Mouse (Mus musculus) frontal cortex, postnatal 10 days (tissue): Measurements from ENCODE around the gene Ucp2.

Source experiments
- DNase-seq, 2 experiments: peaks; one replicate each; pipeline ENCODE4 v3.0.0; 2022; ENCODE audit warnings: low spot score in 2 of 2, mixed read lengths in 1 of 2

The Ucp2 gene

DNA sequence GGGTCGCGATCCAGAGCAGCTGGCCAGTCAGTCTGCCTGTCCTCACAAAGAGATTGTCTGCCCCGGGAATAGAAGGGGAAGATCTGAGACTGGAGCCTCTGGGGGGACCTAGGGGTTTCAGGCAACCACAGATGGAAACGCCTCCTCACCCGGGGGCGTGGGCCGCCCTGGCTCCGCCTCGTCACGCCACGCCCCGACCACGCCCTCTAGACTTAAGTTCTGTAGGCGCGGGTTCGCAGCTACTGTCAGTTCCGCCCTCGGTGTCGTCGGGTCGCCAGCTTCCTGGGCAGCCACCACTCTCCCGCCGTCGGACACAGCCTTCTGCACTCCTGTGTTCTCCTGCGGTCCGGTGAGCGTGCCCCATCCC is at the start of gene Ucp2:
Gene Ucp2 (plus strand): TSS at position 221 of the 367 bp plus-strand sequence.
- DNase-seq: peak; percentile 57 to 67

- no peak for DNase-seq
Observed at GRCm38 (mm10) chr7:100443728-100444127, 49.4 kb upstream of the Ucp2 start.

DNA sequence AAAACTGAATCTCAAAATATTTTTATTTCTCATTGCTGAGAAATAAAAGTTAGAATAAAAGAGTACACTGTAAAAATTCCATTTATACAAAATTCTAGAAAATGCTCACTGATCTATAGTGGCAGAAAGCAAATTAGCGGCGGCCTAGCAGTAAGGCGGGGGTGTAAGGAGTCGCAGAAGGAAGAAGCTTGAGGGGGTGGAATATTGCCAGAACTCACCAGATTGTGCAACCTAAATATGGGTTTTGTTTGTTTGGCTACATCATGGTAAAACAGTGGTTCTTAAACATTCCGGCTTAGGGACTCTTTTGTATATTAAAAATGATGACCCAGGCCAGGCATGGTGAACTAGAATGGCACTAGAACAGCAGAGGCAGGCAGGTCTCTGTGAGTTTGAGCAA is 46.9 kb upstream of the Ucp2 start:
- no peak for DNase-seq

DNA sequence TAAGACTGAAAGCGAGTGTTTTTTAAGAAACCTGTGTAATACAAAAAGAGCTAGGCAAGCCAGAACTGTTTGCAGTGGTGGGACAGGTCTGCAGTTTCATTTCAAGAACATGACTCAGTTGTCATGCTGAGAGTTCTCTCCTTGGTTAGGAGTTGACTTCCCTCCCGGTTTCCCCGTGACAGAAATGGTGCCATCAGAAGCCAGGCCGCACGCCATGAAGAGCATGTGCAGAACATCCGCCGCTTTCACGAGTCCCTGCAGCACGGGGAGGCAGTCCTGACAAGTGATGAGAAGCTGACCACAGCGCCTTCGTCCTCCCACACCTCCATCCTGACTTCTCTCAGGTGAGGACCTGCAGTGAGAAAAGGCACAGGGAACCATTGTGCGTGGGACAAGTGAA is 44.6 kb upstream of the Ucp2 start:
- no peak for DNase-seq

- no peak for DNase-seq
Observed at GRCm38 (mm10) chr7:100448985-100449384, 44.2 kb upstream of the Ucp2 start.

DNA sequence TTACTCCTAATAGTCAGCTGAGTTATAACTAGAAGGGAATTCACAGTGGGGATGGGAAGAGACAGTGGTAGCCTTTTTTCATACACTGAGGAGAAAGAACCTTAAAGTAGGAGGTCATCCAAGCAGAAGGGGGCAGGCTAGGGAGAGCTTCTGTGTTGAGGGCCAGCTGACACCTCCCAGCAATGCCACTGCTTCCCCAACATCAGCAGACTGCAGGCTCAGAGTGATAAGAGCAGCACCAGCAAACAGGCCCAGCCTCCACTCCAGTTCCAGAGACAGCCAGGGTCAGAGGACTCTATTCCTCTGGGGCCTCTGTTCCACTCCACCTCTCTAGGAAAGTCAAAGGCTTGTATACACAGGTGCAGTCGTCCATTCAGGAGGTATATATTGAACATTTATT is 35.0 kb upstream of the Ucp2 start:
- DNase-seq: no peak

- no peak for DNase-seq
Observed at GRCm38 (mm10) chr7:100459862-100460261, 33.3 kb upstream of the Ucp2 start.

DNA sequence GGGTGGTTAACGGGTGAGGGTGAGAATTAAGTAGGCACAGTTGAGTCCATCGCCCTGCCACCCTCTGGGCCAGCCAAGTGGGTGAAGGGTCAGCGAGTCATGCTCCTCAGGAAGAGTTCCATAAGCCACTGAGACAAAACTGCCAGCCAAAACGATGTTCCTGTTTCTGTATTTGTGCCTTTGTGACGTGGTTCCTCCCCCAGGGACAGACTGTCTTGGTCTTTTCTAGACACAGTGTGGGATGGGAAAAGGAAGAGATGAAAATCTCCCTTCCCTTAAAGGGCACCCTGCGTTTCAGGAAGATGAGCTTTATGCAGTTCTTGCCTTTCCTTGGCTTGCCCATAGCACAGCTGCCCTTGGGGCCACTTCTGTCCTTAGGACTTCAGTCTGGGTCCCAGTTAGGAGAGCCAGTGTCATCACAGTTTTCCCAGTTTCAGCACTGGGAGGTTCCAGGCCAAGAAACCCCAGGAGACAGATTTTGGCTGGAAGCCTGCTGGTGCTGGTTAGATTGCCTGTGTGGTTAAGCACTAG is 31.5 kb upstream of the Ucp2 start:
- DNase-seq: peak; percentile 32 to 70

GRCm38 (mm10) chr7:100463194-100463593 is 29.9 kb upstream of the Ucp2 start:
- DNase-seq: no peak

DNA sequence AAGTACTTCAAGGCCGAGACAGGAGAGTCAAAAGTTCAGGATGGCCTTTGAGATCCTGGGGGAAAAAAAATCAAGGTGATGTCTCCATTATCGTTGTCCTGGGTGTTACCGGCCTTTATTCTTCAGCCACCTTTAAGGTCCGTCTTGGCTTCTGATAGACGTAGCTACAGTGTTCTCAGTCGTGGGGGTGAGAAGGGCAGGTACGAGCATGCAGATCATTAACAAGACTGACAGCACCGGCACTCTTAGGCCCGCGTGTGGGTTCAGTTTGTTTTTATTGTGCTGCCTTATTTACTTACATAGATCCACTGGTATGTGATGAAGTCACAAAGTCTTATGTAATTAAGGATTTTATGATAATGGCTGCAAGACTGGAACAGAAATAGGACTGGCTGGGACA is 29.4 kb upstream of the Ucp2 start:
- DNase-seq: no peak

DNA sequence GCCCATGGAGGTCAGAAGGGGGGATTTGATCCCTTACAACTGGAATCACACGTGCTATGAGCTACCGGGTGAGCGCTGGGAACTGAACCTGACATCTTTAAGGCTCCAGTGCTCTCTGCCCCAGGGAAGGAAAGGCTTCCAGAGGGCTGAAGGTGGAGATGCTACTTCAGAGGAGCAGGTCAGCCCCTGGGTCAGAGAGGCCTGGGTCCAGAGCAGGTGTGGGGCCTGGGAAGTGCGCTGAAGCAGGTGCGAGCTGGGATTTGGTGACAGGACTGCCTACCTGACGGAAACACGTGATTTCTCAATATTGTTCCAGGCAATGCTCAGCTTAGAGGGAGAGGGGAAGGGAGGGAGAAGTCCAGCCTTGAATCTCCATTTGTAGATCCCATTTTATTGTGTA is 28.9 kb upstream of the Ucp2 start:
- DNase-seq: no peak

- no peak for DNase-seq
Observed at GRCm38 (mm10) chr7:100465248-100465647, 27.9 kb upstream of the Ucp2 start.

DNA sequence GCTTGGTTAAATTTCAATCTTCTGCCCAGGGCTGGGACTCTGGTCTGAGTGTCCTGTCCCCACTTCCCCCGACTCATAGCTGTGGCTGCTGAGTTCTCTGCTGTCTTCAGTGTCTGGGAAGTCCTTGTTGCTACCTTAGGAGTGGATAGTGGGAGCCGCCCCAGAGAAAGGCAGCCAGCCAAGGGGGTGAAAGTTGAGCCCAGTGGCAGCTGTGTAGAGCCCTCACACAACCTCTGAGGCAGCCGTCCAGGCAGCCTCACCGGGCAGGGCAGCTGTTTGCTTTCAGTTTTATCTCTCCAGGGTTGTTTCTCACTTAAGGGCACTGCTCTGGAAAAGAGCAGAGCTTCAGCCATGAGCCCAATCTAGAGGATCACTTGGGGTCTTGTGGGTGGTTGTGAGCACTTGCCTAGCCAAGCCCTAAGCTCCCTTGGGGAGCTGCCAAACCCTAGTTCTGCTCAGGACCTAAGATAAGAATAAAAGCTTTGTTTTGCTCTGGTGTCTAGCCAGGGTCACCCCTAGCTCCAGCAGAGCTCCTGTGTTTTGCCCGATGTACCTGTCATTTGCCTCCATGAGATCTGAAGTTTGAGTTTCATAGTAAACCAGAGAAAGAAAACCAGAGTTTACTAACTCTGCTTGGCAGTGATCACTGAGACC is 27.4 kb upstream of the Ucp2 start:
- DNase-seq: peak in 1 of 2 experiments; percentile 31

- DNase-seq: no peak
Observed at GRCm38 (mm10) chr7:100466781-100467510, 26.2 kb upstream of the Ucp2 start.

GRCm38 (mm10) chr7:100468761-100469160 is 24.4 kb upstream of the Ucp2 start:
- DNase-seq: no peak

DNA sequence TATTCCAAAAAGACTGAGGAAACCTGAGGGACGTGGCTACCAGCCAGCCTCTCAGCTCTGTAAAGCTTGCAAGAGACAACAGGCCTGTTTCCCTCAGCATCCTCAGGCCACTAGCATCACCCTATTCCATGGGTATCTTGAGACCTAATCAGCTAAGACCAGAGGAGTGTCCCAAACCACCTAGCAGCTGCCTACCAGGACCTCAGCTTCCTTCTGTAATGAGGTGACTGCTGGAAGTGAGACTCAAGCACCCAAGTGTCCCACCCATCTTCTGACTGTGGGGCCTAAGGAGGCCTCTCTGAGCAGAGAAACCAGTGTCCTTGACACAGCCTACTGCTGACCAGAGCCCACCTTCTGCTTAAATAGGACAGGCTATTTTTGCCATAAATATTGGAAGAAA is 23.6 kb upstream of the Ucp2 start:
- DNase-seq: no peak

- no peak for DNase-seq
Observed at GRCm38 (mm10) chr7:100470796-100471406, 22.2 kb upstream of the Ucp2 start.

GRCm38 (mm10) chr7:100471407-100471797 is 21.7 kb upstream of the Ucp2 start:
- DNase-seq: no peak

GRCm38 (mm10) chr7:100472777-100473176 is 20.4 kb upstream of the Ucp2 start, which contains the start of gene Ucp3:
TSS of gene Ucp3 (plus strand) at chr7:100472990.
- DNase-seq: no peak

- no peak for DNase-seq
Observed at GRCm38 (mm10) chr7:100473846-100474454, 19.2 kb upstream of the Ucp2 start.

- DNase-seq: no peak
Observed at GRCm38 (mm10) chr7:100474680-100475079, 18.5 kb upstream of the Ucp2 start.

- no peak for DNase-seq
Observed at GRCm38 (mm10) chr7:100479100-100479822, 13.9 kb upstream of the Ucp2 start.
